Mouse (Mus musculus): ENCODE data around the gene Acap2.

DNA sequence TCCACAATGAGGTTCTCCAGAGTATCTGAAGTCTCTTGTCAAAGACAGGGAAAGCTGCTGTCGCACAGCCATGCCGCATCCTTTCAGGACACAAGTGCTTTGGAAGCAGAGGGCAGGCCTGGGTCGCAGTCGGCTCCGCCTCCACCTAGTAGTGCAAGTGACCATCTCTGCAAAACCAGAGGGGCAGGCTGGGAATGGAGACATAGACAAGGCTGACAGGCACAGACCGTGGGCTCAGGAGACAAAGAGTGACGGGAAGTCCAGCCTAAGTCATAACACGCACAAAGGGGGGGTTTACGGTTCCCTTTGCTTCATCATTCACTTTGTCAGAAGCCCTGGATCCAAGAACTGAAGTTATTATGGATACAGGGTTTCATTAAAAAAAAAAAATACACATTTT lies 107.9 kb downstream of the Acap2 start:
- TF ChIP-seq CTCF (IDR thresholded peaks at IDR 0.05; ENCODE audit: low read depth) (no peak), EP300 (IDR thresholded peaks at IDR 0.05; ENCODE audit: low read depth) (no peak)
